Mouse (Mus musculus): ENCODE data around the gene Hist4h4. TPM values are rescaled to one million over a fixed set of nuclear protein-coding genes. Genes with fewer than 3 reads are reported as not detected.

The Hist4h4 gene
- total and polyA plus RNA-seq, 2 experiments from 2014 or later: 0.32 to 58.4 TPM

GRCm38 (mm10) chr6:136847790-136848189 is 43.6 kb upstream of the Hist4h4 start:
- H3K9ac ChIP-seq (replicated peaks; ENCODE audit: low read length, poor library complexity, severe bottlenecking): no peak overlapping the region
- no peak overlapping the region for H3K27ac ChIP-seq (ENCODE audit: low read depth, low read length)
- TF ChIP-seq CTCF (IDR thresholded peaks at IDR 0.05): peak; percentile 66
- ATAC-seq (ENCODE audit: low FRiP score): no peak
- no peaks in the 10 kb centered on the region for H3K36me3 ChIP-seq (ENCODE audit: insufficient read depth, low read length)
- no peak for DNase-seq (ENCODE audit: low spot score)
- no peaks in the 10 kb centered on the region; the same call in 1 of the 2 replicates for H3K4me1 ChIP-seq (ENCODE audit: insufficient read depth, low read length)
- H3K4me2 ChIP-seq (ENCODE audit: low read depth, low read length, poor library complexity, severe bottlenecking): no peak overlapping the region
- no peaks in the 10 kb centered on the region for H3K9me3 ChIP-seq (ENCODE audit: low read length)
- 22% methylated on average over 2 of the region's 2 CpGs for WGBS
- H3K27me3 ChIP-seq (ENCODE audit: insufficient read depth, low read length): no peaks in the 10 kb centered on the region
- H3K4me3 ChIP-seq (ENCODE audit: low read depth, low read length): no peak overlapping the region

DNA sequence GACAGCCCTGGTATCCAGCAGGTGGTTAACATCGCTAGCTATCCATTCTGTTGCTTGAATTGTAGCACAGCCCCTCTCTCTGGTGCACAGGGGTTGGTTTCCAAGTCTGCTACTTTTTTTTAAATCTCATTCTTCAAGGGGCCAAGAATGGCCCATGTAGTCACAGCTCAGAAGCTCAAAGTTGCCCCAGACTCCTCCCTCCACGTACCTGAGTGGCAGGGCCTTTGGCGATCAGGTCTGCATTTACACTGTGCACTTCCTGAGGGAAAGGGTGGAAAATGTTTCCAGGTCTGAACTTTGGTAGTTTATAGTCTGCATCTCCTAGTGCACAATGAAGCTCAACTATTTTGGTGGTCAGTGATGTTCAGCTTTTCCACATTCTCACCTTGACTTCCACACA is 43.1 kb upstream of the Hist4h4 start:
- H3K36me3 ChIP-seq (ENCODE audit: insufficient read depth, low read length): no peaks in the 10 kb centered on the region
- no peak for ATAC-seq (ENCODE audit: low FRiP score)
- H3K4me1 ChIP-seq (ENCODE audit: insufficient read depth, low read length): no peaks in the 10 kb centered on the region
- H3K27ac ChIP-seq (ENCODE audit: low read depth, low read length): no peak overlapping the region
- no peaks in the 10 kb centered on the region for H3K27me3 ChIP-seq (ENCODE audit: insufficient read depth, low read length)
- DNase-seq (ENCODE audit: low spot score): no peak
- H3K4me3 ChIP-seq (ENCODE audit: low read depth, low read length): no peak overlapping the region
- H3K9me3 ChIP-seq (ENCODE audit: low read length): no peaks in the 10 kb centered on the region
- H3K9ac ChIP-seq (replicated peaks; ENCODE audit: low read length, poor library complexity, severe bottlenecking): no peak overlapping the region
- no peak for TF ChIP-seq CTCF (IDR thresholded peaks at IDR 0.05)
- H3K4me2 ChIP-seq (ENCODE audit: low read depth, low read length, poor library complexity, severe bottlenecking): no peak overlapping the region
- WGBS: 89% methylated on average over 3 of the region's 3 CpGs

GRCm38 (mm10) chr6:136845706-136846480 is 41.7 kb upstream of the Hist4h4 start:
- no peak for TF ChIP-seq CTCF (IDR thresholded peaks at IDR 0.05)
- Histone ChIP-seq H3K9me3 (ENCODE audit: low read length) (no peaks in the 10 kb centered on the region), H3K4me2 (ENCODE audit: low read depth, low read length, poor library complexity, severe bottlenecking) (no peak overlapping the region), H3K4me1 (ENCODE audit: insufficient read depth, low read length) (no peaks in the 10 kb centered on the region), H3K4me3 (ENCODE audit: low read depth, low read length) (no peak overlapping the region), H3K9ac (replicated peaks; ENCODE audit: low read length, poor library complexity, severe bottlenecking) (no peak overlapping the region), H3K27me3 (ENCODE audit: insufficient read depth, low read length) (no peaks in the 10 kb centered on the region), H3K27ac (ENCODE audit: low read depth, low read length) (no peak overlapping the region), H3K36me3 (ENCODE audit: insufficient read depth, low read length) (no peaks in the 10 kb centered on the region)
- WGBS: 75% methylated on average over 5 of the region's 5 CpGs
- DNase-seq (ENCODE audit: low spot score) (no peak), ATAC-seq (ENCODE audit: low FRiP score) (no peak)

- H3K27ac ChIP-seq (ENCODE audit: low read depth, low read length): no peak overlapping the region
- no peak for TF ChIP-seq CTCF (IDR thresholded peaks at IDR 0.05)
- no peak overlapping the region for H3K4me2 ChIP-seq (ENCODE audit: low read depth, low read length, poor library complexity, severe bottlenecking)
- no peak overlapping the region for H3K9ac ChIP-seq (replicated peaks; ENCODE audit: low read length, poor library complexity, severe bottlenecking)
- DNase-seq (ENCODE audit: low spot score) (no peak), ATAC-seq (ENCODE audit: low FRiP score) (no peak)
- H3K4me1 ChIP-seq (ENCODE audit: insufficient read depth, low read length): no peaks in the 10 kb centered on the region
- 57% methylated on average over 2 of the region's 2 CpGs for WGBS
- no peaks in the 10 kb centered on the region for H3K27me3 ChIP-seq (ENCODE audit: insufficient read depth, low read length)
- H3K9me3 ChIP-seq (ENCODE audit: low read length): no peaks in the 10 kb centered on the region
- H3K4me3 ChIP-seq (ENCODE audit: low read depth, low read length): no peak overlapping the region
- no peaks in the 10 kb centered on the region for H3K36me3 ChIP-seq (ENCODE audit: insufficient read depth, low read length)
These were observed 40.7 kb upstream of the Hist4h4 start for GRCm38 (mm10) chr6:136844903-136845302.

- no peak for ATAC-seq (ENCODE audit: low FRiP score)
- WGBS: 77% methylated on average over 3 of the region's 3 CpGs
- no peak for DNase-seq (ENCODE audit: low spot score)
- Histone ChIP-seq H3K4me1 (ENCODE audit: insufficient read depth, low read length) (no peaks in the 10 kb centered on the region), H3K4me3 (ENCODE audit: low read depth, low read length) (no peak overlapping the region), H3K27me3 (ENCODE audit: insufficient read depth, low read length) (no peaks in the 10 kb centered on the region), H3K36me3 (ENCODE audit: insufficient read depth, low read length) (no peaks in the 10 kb centered on the region), H3K4me2 (ENCODE audit: low read depth, low read length, poor library complexity, severe bottlenecking) (no peak overlapping the region), H3K9me3 (ENCODE audit: low read length) (no peaks in the 10 kb centered on the region), H3K27ac (ENCODE audit: low read depth, low read length) (no peak overlapping the region), H3K9ac (replicated peaks; ENCODE audit: low read length, poor library complexity, severe bottlenecking) (no peak overlapping the region)
- TF ChIP-seq CTCF (IDR thresholded peaks at IDR 0.05): no peak
These were observed 33.1 kb upstream of the Hist4h4 start for GRCm38 (mm10) chr6:136837323-136837722.

DNA sequence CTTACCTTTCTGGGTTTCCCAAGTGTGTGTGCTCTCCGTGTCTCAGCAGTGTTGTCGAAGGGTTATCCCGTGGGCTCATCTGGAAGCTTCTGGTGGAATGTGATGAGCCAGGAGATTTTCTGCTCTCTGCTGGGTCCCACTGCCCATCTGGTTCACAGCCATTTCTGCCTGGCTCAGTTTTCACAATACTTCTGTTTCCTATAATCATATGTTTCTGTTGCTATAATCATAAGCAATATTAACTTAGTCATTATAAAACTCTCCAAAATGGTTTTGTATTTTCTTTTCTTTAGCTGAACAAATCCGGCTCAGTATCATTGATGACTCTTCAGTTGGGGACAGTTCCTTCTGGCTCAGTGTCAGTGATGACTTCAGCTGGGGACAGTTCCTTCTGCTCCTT is 31.1 kb upstream of the Hist4h4 start, which contains the start of gene Smco3:
Gene Smco3 (minus strand): TSS at position 101 of the 400 bp plus-strand sequence.
- no peak for TF ChIP-seq CTCF (IDR thresholded peaks at IDR 0.05)
- Histone ChIP-seq H3K4me1 (ENCODE audit: insufficient read depth, low read length) (no peaks in the 10 kb centered on the region), H3K36me3 (ENCODE audit: insufficient read depth, low read length) (no peaks in the 10 kb centered on the region), H3K9me3 (ENCODE audit: low read length) (no peaks in the 10 kb centered on the region), H3K4me2 (ENCODE audit: low read depth, low read length, poor library complexity, severe bottlenecking) (0 out of 2 replicates have a peak within 1 kb of the TSS, but pooled peaks have one; percentile 2), H3K27ac (ENCODE audit: low read depth, low read length) (no peak within 1 kb of the TSS), H3K27me3 (ENCODE audit: insufficient read depth, low read length) (peaks cover 6% of the 10 kb centered on the region; the same call in 1 of the 2 replicates), H3K9ac (replicated peaks; ENCODE audit: low read length, poor library complexity, severe bottlenecking) (no peak within 1 kb of the TSS), H3K4me3 (ENCODE audit: low read depth, low read length) (no peak within 1 kb of the TSS)
- DNase-seq (ENCODE audit: low spot score) (no peak), ATAC-seq (ENCODE audit: low FRiP score) (no peak)
- whole genome bisulfite sequencing: 53% methylated on average over 4 of the region's 4 CpGs
